Mouse (Mus musculus): ENCODE measurements around the gene Sctr.

Gene Sctr

GRCm38 (mm10) chr1:120098327-120098726 is 91.6 kb downstream of the Sctr start:
- in situ Hi-C loops (cut with MboI; ENCODE audit: low sequenced_read_pairs) = no loop called here

GRCm38 (mm10) chr1:120099483-120099882 is 92.8 kb downstream of the Sctr start:
- in situ Hi-C loops (cut with MboI; ENCODE audit: low sequenced_read_pairs) = no loop called here

GRCm38 (mm10) chr1:120100456-120101226 is 93.9 kb downstream of the Sctr start:
- in situ Hi-C loops (cut with MboI; ENCODE audit: low sequenced_read_pairs) = no loop called here

- in situ Hi-C loops (cut with MboI; ENCODE audit: low sequenced_read_pairs) = no loop called here
Observed at GRCm38 (mm10) chr1:120101227-120101609, 94.5 kb downstream of the Sctr start.

- in situ Hi-C loops (cut with MboI; ENCODE audit: low sequenced_read_pairs) = no loop called here
Observed at GRCm38 (mm10) chr1:120105556-120105959, 98.9 kb downstream of the Sctr start.

GRCm38 (mm10) chr1:120109741-120110432 is 103.2 kb downstream of the Sctr start:
- in situ Hi-C loops (cut with MboI; ENCODE audit: low sequenced_read_pairs) = no loop called here

- in situ Hi-C loops (cut with MboI; ENCODE audit: low sequenced_read_pairs) = no loop called here
Observed at GRCm38 (mm10) chr1:120111766-120112165, 105.1 kb downstream of the Sctr start.

GRCm38 (mm10) chr1:120112251-120113187 is 105.8 kb downstream of the Sctr start:
- in situ Hi-C loops (cut with MboI; ENCODE audit: low sequenced_read_pairs) = no loop called here
